Mouse (Mus musculus): Measurements from ENCODE around the gene Eepd1.
"Not testable (repeated sequence)": the region's sequence is repeated elsewhere in the genome, so short reads cannot be mapped to it uniquely, and the experiment has no call there.

Eepd1 gene

GRCm38 (mm10) chr9:25481344-25482095 is at the start of gene Eepd1:
Gene Eepd1 (plus strand): TSS chr9:25481547.
- DNase-seq (ENCODE audit: low spot score), result peak; percentile 83

GRCm38 (mm10) chr9:25438836-25439235 is 42.5 kb upstream of the Eepd1 start:
- DNase-seq (ENCODE audit: low spot score), result no peak

GRCm38 (mm10) chr9:25440046-25440445 is 41.3 kb upstream of the Eepd1 start:
- not testable (repeated sequence) for DNase-seq (ENCODE audit: low spot score)

GRCm38 (mm10) chr9:25442041-25442440 is 39.3 kb upstream of the Eepd1 start:
- no peak for DNase-seq (ENCODE audit: low spot score)

- DNase-seq (ENCODE audit: low spot score), result no peak
These were observed 38.3 kb upstream of the Eepd1 start for GRCm38 (mm10) chr9:25443029-25443428.

- DNase-seq (ENCODE audit: low spot score), result no peak
These were observed 37.8 kb upstream of the Eepd1 start for GRCm38 (mm10) chr9:25443546-25443945.

GRCm38 (mm10) chr9:25450394-25450793 is 31.0 kb upstream of the Eepd1 start:
- DNase-seq (ENCODE audit: low spot score), result no peak

- no peak for DNase-seq (ENCODE audit: low spot score)
These were observed 26.3 kb upstream of the Eepd1 start for GRCm38 (mm10) chr9:25455027-25455426.

GRCm38 (mm10) chr9:25460835-25461555 is 20.4 kb upstream of the Eepd1 start:
- DNase-seq (ENCODE audit: low spot score), result no peak

GRCm38 (mm10) chr9:25464305-25464704 is 17.0 kb upstream of the Eepd1 start:
- no peak for DNase-seq (ENCODE audit: low spot score)

- DNase-seq (ENCODE audit: low spot score), result no peak
These were observed 1.8 kb upstream of the Eepd1 start for GRCm38 (mm10) chr9:25479392-25480020.

GRCm38 (mm10) chr9:25480676-25481075 is 671 bp upstream of the Eepd1 start:
- no peak for DNase-seq (ENCODE audit: low spot score)

GRCm38 (mm10) chr9:25482322-25482998 is 1.1 kb downstream of the Eepd1 start:
- no peak for DNase-seq (ENCODE audit: low spot score)

GRCm38 (mm10) chr9:25482999-25483347 is 1.6 kb downstream of the Eepd1 start:
- DNase-seq (ENCODE audit: low spot score), result no peak

GRCm38 (mm10) chr9:25483931-25484618 is 2.7 kb downstream of the Eepd1 start:
- DNase-seq (ENCODE audit: low spot score), result no peak

GRCm38 (mm10) chr9:25484619-25484986 is 3.3 kb downstream of the Eepd1 start:
- DNase-seq (ENCODE audit: low spot score), result no peak

- DNase-seq (ENCODE audit: low spot score), result no peak
These were observed 3.7 kb downstream of the Eepd1 start for GRCm38 (mm10) chr9:25485006-25485405.

- DNase-seq (ENCODE audit: low spot score), result no peak
These were observed 4.1 kb downstream of the Eepd1 start for GRCm38 (mm10) chr9:25485406-25485805.

- no peak for DNase-seq (ENCODE audit: low spot score)
These were observed 5.0 kb downstream of the Eepd1 start for GRCm38 (mm10) chr9:25486246-25486807.

- no peak for DNase-seq (ENCODE audit: low spot score)
These were observed 6.2 kb downstream of the Eepd1 start for GRCm38 (mm10) chr9:25487446-25488110.

GRCm38 (mm10) chr9:25488581-25488980 is 7.2 kb downstream of the Eepd1 start:
- DNase-seq (ENCODE audit: low spot score), result no peak
